Mouse (Mus musculus): ENCODE measurements around the gene Scnn1a. TPM values are rescaled to one million over a fixed set of nuclear protein-coding genes. Genes with fewer than 3 reads are reported as not detected.

Scnn1a gene
- total RNA-seq, 1 experiment = 0.31 TPM

DNA sequence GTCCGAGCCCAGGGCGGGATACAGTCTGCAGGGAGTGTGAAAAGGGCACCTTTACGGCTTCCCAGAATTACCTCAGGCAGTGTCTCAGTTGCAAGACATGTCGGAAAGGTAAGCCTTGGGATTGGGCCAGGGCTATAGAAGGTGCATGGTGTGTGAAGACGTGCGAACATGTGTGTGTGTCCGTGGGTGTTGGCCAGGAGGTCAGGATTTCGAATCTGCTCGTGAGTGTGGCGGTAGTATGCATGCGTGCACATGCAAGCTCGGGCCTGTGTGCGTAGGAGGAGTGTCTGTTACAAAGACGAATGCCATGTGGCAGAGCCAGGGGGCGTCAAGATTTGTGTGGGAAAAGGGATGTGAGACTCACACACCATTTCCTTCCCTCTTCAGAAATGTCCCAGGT lies 36.9 kb downstream of the Scnn1a start:
- Histone ChIP-seq H3K27ac (ENCODE audit: insufficient read depth, low read depth, low read length, poor library complexity, severe bottlenecking) (no peak overlapping the region), H3K9ac (ENCODE audit: insufficient read depth, low read depth, low read length, poor library complexity, severe bottlenecking) (no peak overlapping the region), H3K9me3 (ENCODE audit: control insufficient read depth, insufficient read depth, low read depth, low read length) (no peaks in the 10 kb centered on the region), H3K36me3 (ENCODE audit: control insufficient read depth, insufficient read depth, low read length, poor library complexity, severe bottlenecking) (peaks cover 12% of the 10 kb centered on the region; the same call in 1 of the 2 replicates), H3K4me1 (ENCODE audit: control insufficient read depth in 2 of 2, insufficient read depth in 2 of 2, low read length in 2 of 2, poor library complexity in 1 of 2) (peaks cover 11 to 37% of the 10 kb centered on the region in 2 experiments; a peak in 3 of 4 replicates), H3K4me3 (ENCODE audit: insufficient read depth in 1 of 2, low read depth in 1 of 2, low read length in 2 of 2, poor library complexity in 1 of 2, severe bottlenecking in 1 of 2) (no peak overlapping the region)
- DNase-seq (ENCODE audit: low read depth, low spot score) = no peak
- in situ Hi-C loops (cut with MboI; ENCODE audit: low sequenced_read_pairs in 2 of 2, unreplicated experiment in 2 of 2) = no loop called here
- TF ChIP-seq CHD2 (IDR thresholded peaks at IDR 0.05; ENCODE audit: low read depth, low read length) (no peak), MAFK (IDR thresholded peaks at IDR 0.05; ENCODE audit: insufficient read depth, low read depth, low read length) (no peak), HCFC1 (IDR thresholded peaks at IDR 0.05; ENCODE audit: borderline replicate concordance, insufficient read depth, low read length) (no peak), ZC3H11A (IDR thresholded peaks at IDR 0.05; ENCODE audit: borderline replicate concordance, low read depth, low read length) (no peak), ZNF384 (IDR thresholded peaks at IDR 0.05; ENCODE audit: low read depth, low read length) (no peak)

DNA sequence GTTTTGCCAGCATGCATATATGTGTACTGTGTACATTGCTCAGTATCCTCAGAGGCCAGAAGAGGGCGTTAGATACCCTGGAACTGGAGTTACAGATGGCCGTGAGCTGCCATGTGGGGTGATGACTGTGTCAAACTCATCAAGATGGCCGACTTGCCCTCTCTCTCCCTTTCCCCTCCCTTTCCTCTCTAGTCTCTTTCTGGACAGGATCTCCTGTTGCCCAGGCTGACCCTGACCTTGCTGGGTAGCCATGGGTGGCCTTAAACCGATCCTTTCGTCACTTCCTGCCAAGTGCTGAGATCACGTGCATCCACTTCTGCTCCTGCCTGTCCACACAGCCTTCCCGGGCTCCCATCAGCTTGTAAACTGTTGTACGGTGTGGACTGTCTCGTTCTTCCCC lies 39.5 kb downstream of the Scnn1a start:
- TF ChIP-seq ZC3H11A (IDR thresholded peaks at IDR 0.05; ENCODE audit: borderline replicate concordance, low read depth, low read length) (no peak), CHD2 (IDR thresholded peaks at IDR 0.05; ENCODE audit: low read depth, low read length) (no peak), MAFK (IDR thresholded peaks at IDR 0.05; ENCODE audit: insufficient read depth, low read depth, low read length) (no peak), HCFC1 (IDR thresholded peaks at IDR 0.05; ENCODE audit: borderline replicate concordance, insufficient read depth, low read length) (no peak)

DNA sequence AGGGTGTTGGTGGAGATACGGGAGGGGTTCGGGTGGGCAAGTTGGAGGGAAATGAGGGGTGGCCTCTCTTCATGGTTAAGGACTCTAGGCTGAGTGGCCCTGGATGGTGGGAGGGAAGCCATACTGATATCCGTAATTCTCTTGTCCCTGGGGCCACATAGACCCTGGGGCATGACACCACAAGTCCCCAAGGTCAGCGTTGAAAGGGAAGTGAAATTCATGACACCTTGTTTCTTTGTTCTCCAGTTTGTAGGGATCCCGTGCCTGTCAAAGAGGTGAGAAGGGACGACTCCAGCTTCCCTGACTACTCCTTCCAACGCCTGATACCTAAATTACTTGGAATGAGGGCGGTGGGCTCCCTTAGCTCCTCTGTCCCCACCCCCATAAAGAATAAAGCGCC lies 40.4 kb downstream of the Scnn1a start:
- peaks cover 17% of the 10 kb centered on the region; the same call in 1 of the 2 replicates for H3K36me3 ChIP-seq (ENCODE audit: control insufficient read depth, insufficient read depth, low read length, poor library complexity, severe bottlenecking)
- no peak for DNase-seq (ENCODE audit: low read depth, low spot score)
- H3K4me3 ChIP-seq (ENCODE audit: insufficient read depth in 1 of 2, low read depth in 1 of 2, low read length in 2 of 2, poor library complexity in 1 of 2, severe bottlenecking in 1 of 2) = no peak overlapping the region
- no peak overlapping the region for H3K27ac ChIP-seq (ENCODE audit: insufficient read depth, low read depth, low read length, poor library complexity, severe bottlenecking)
- H3K9me3 ChIP-seq (ENCODE audit: control insufficient read depth, insufficient read depth, low read depth, low read length) = no peaks in the 10 kb centered on the region
- H3K9ac ChIP-seq (ENCODE audit: insufficient read depth, low read depth, low read length, poor library complexity, severe bottlenecking) = no peak overlapping the region
- no peak for TF ChIP-seq MAFK (IDR thresholded peaks at IDR 0.05; ENCODE audit: insufficient read depth, low read depth, low read length)
- TF ChIP-seq HCFC1 (IDR thresholded peaks at IDR 0.05; ENCODE audit: borderline replicate concordance, insufficient read depth, low read length) = no peak
- in situ Hi-C loops (cut with MboI; ENCODE audit: low sequenced_read_pairs in 2 of 2, unreplicated experiment in 2 of 2) = loop anchor here (5.0 to 10.0 kb wide), 2 partner anchors 64 to 241 kb away; no protein-coding TSS in a partner anchor
- peaks cover 12 to 42% of the 10 kb centered on the region in 2 experiments; a peak in 3 of 4 replicates for H3K4me1 ChIP-seq (ENCODE audit: control insufficient read depth in 2 of 2, insufficient read depth in 2 of 2, low read length in 2 of 2, poor library complexity in 1 of 2)

More for the DNA sequence above, 39.5 kb downstream of the Scnn1a start:
- DNase-seq (ENCODE audit: low read depth, low spot score) = no peak
- in situ Hi-C loops (cut with MboI; ENCODE audit: low sequenced_read_pairs in 2 of 2, unreplicated experiment in 2 of 2) = loop anchor here (5.0 to 10.0 kb wide), 2 partner anchors 65 to 242 kb away; no protein-coding TSS in a partner anchor
- Histone ChIP-seq H3K36me3 (ENCODE audit: control insufficient read depth, insufficient read depth, low read length, poor library complexity, severe bottlenecking) (peaks cover 17% of the 10 kb centered on the region; the same call in 1 of the 2 replicates), H3K9ac (ENCODE audit: insufficient read depth, low read depth, low read length, poor library complexity, severe bottlenecking) (no peak overlapping the region), H3K4me3 (ENCODE audit: insufficient read depth in 1 of 2, low read depth in 1 of 2, low read length in 2 of 2, poor library complexity in 1 of 2, severe bottlenecking in 1 of 2) (no peak overlapping the region), H3K9me3 (ENCODE audit: control insufficient read depth, insufficient read depth, low read depth, low read length) (no peaks in the 10 kb centered on the region), H3K27ac (ENCODE audit: insufficient read depth, low read depth, low read length, poor library complexity, severe bottlenecking) (no peak overlapping the region), H3K4me1 (ENCODE audit: control insufficient read depth in 2 of 2, insufficient read depth in 2 of 2, low read length in 2 of 2, poor library complexity in 1 of 2) (peaks cover 18 to 49% of the 10 kb centered on the region in 2 experiments; a peak in 3 of 4 replicates)

DNA sequence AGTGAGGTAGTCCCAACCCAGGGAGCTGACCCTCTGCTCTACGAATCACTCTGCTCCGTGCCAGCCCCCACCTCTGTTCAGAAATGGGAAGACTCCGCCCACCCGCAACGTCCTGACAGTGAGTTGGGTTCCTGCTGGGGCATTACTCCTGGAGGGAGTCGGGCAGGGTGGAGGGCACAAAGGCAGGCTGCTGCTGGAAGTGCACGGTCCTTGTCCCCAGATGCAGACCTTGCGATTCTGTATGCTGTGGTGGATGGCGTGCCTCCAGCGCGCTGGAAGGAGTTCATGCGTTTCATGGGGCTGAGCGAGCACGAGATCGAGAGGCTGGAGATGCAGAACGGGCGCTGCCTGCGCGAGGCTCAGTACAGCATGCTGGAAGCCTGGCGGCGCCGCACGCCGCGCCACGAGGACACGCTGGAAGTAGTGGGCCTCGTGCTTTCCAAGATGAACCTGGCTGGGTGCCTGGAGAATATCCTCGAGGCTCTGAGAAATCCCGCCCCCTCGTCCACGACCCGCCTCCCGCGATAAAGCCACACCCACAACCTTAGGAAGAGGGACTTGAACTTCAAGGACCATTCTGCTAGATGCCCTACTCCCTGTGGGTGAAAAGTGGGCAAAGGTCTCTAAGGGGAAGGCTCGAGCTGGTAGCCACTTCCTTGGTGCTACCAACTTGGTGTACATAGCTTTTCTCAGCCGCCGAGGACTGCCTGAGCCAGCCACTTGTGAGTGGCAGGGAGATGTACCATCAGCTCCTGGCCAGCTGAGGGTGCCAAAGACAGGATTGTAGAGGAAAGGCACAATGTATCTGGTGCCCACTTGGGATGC lies 41.2 kb downstream of the Scnn1a start:
- Histone ChIP-seq H3K4me1 (ENCODE audit: control insufficient read depth in 2 of 2, insufficient read depth in 2 of 2, low read length in 2 of 2, poor library complexity in 1 of 2) (peaks cover 12 to 37% of the 10 kb centered on the region in 2 experiments; a peak in 3 of 4 replicates), H3K4me3 (ENCODE audit: insufficient read depth in 1 of 2, low read depth in 1 of 2, low read length in 2 of 2, poor library complexity in 1 of 2, severe bottlenecking in 1 of 2) (peak overlapping the region; percentile 16 to 52; a peak in 3 of 4 replicates), H3K9ac (ENCODE audit: insufficient read depth, low read depth, low read length, poor library complexity, severe bottlenecking) (no peak overlapping the region), H3K27ac (ENCODE audit: insufficient read depth, low read depth, low read length, poor library complexity, severe bottlenecking) (no peak overlapping the region), H3K36me3 (ENCODE audit: control insufficient read depth, insufficient read depth, low read length, poor library complexity, severe bottlenecking) (peaks cover 17% of the 10 kb centered on the region; the same call in 1 of the 2 replicates), H3K9me3 (ENCODE audit: control insufficient read depth, insufficient read depth, low read depth, low read length) (no peaks in the 10 kb centered on the region)
- TF ChIP-seq MAFK (IDR thresholded peaks at IDR 0.05; ENCODE audit: insufficient read depth, low read depth, low read length) (no peak), HCFC1 (IDR thresholded peaks at IDR 0.05; ENCODE audit: borderline replicate concordance, insufficient read depth, low read length) (no peak), ZC3H11A (IDR thresholded peaks at IDR 0.05; ENCODE audit: borderline replicate concordance, low read depth, low read length) (no peak), CHD2 (IDR thresholded peaks at IDR 0.05; ENCODE audit: low read depth, low read length) (no peak), ZNF384 (IDR thresholded peaks at IDR 0.05; ENCODE audit: low read depth, low read length) (no peak)
- no peak for DNase-seq (ENCODE audit: low read depth, low spot score)
- in situ Hi-C loops (cut with MboI; ENCODE audit: low sequenced_read_pairs in 2 of 2, unreplicated experiment in 2 of 2) = loop anchor here (5.0 to 10.0 kb wide), 2 partner anchors 63 to 241 kb away; no protein-coding TSS in a partner anchor
